Mouse (Mus musculus): ENCODE measurements around the gene Mb.

DNA sequence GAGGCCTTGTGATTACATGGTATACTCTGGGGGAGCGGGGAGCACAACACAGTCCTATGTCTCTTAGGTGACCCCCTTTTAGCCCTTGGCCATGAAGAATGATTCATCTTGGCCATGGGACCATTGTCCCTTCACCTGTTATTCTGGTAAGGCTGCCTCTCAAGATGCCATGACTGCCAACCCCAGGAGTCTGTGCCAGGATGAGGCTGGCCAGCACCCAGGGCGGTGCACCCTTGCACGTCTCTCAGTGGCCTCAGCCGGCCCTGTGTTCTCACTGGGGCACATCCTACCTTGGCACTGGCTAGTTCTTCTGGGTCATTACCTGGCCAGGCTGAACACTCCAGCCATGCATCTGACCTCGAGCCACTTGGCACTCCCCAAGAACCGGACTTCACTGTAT is 41.6 kb downstream of the Mb start:
- TF ChIP-seq MAFK (IDR thresholded peaks at IDR 0.05; ENCODE audit: borderline replicate concordance, low read depth, low read length) (no peak), CTCF (IDR thresholded peaks at IDR 0.05 in 2 of 3, conservative IDR thresholded peaks at IDR 0.05 in 1 of 3; ENCODE audit: control insufficient read depth in 1 of 3, insufficient read depth in 1 of 3, low read depth in 2 of 3, low read length in 3 of 3, poor library complexity in 1 of 3, severe bottlenecking in 1 of 3) (no peak), ZNF384 (IDR thresholded peaks at IDR 0.05; ENCODE audit: low read depth, low read length) (no peak), POLR2A (IDR thresholded peaks at IDR 0.05; ENCODE audit: control insufficient read depth in 1 of 2, insufficient read depth in 1 of 2, low read depth in 1 of 2, low read length in 2 of 2, poor library complexity in 1 of 2) (no peak), MYC (IDR thresholded peaks at IDR 0.05; ENCODE audit: low read depth, low read length) (no peak)
